Mouse (Mus musculus): ENCODE measurements around the gene Ephb1. TPM values are rescaled to one million over a fixed set of nuclear protein-coding genes. Genes with fewer than 3 reads are reported as not detected.

The Ephb1 gene
- polyA plus RNA-seq, 1 experiment from 2014 or later = 41.2 TPM

DNA sequence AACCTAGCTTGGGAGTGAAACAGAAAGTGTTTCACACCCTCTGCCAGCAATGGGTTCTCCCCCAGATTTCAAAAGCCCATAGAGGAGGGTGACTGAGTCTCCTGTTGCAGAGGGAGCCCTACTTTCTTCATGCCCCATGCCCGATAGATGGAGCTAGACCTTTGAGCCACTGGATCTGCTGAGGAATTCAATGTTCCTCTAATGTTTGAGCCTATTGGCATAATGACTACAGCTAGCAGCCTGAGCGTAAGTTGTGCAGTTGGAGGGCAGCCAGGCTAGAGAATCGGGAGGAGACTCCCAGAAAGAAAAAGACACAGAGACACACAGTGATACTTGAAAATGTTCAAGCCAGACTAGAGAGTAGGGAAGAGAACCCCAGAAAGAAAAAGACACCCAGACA, 246.5 kb downstream of the Ephb1 start:
- no peak overlapping the region; the same call in 1 of the 2 replicates for H3K27ac ChIP-seq (ENCODE audit: low read depth, low read length)
- no peaks in the 10 kb centered on the region for H3K27me3 ChIP-seq (replicated peaks; ENCODE audit: control insufficient read depth, insufficient read depth, low read length)
- H3K36me3 ChIP-seq (ENCODE audit: control insufficient read depth, insufficient read depth, low read length) = no peaks in the 10 kb centered on the region
- no peaks in the 10 kb centered on the region for H3K9me3 ChIP-seq (ENCODE audit: control insufficient read depth, low read length)
- peaks cover 12% of the 10 kb centered on the region for H3K4me1 ChIP-seq (ENCODE audit: control insufficient read depth, insufficient read depth, low read depth, low read length)
- whole genome bisulfite sequencing = 44% methylated on average over 3 of the region's 3 CpGs
- no peak overlapping the region for H3K4me3 ChIP-seq (ENCODE audit: low read length)
- H3K4me2 ChIP-seq (ENCODE audit: low read length) = no peak overlapping the region
- H3K9ac ChIP-seq (ENCODE audit: low read depth, low read length) = no peak overlapping the region
- ATAC-seq = peak; percentile 31; the same call in 1 of the 2 replicates

DNA sequence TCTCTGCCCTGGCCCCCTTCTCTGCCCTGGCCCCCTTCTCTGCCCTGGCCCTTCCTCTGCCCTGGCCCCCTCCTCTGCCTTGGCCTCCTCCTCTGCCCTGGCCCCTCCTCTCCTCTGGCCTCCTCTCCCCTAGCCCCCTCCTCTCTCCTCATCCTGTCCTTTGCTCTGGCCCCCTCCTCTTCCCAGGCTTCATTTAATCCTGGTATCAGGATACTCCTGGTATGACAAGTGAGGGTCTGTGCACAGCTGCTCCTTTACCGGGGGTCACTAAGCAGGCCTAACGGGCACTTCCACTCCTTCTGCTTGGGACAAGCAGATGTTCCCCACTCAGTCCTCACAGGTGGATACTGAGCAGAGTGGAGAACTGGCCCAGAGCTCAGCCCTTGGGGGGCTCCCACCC, 247.3 kb downstream of the Ephb1 start:
- Histone ChIP-seq H3K36me3 (ENCODE audit: control insufficient read depth, insufficient read depth, low read length) (no peaks in the 10 kb centered on the region), H3K4me1 (ENCODE audit: control insufficient read depth, insufficient read depth, low read depth, low read length) (peaks cover 12% of the 10 kb centered on the region), H3K27me3 (replicated peaks; ENCODE audit: control insufficient read depth, insufficient read depth, low read length) (no peaks in the 10 kb centered on the region), H3K4me2 (ENCODE audit: low read length) (no peak overlapping the region), H3K27ac (ENCODE audit: low read depth, low read length) (no peak overlapping the region), H3K4me3 (ENCODE audit: low read length) (no peak overlapping the region), H3K9me3 (ENCODE audit: control insufficient read depth, low read length) (no peaks in the 10 kb centered on the region), H3K9ac (ENCODE audit: low read depth, low read length) (no peak overlapping the region)
- ATAC-seq = peak; percentile 25
- WGBS = 48% methylated on average over 2 of the region's 2 CpGs

DNA sequence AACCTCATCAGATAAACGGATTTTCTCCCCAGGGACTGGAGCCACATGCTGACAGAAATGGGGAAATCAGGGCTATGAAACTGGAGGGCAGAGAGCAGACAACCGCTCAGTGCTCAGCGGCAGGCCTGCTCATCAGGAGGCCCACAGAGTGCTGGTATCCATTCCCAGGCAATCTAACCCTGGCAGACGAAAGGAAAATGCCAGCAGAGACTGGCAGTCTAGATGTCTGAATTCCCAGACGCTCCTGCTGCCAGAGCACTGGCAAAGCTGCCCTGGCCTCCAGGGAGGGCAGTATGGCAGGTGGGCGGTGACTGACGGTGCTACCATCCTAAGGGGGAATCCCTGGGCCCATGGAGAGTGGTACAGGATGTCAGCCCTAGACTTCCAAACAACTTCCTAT, 257.7 kb downstream of the Ephb1 start:
- H3K9me3 ChIP-seq (ENCODE audit: control insufficient read depth, low read length) = no peaks in the 10 kb centered on the region
- H3K4me1 ChIP-seq (ENCODE audit: control insufficient read depth, insufficient read depth, low read depth, low read length) = no peaks in the 10 kb centered on the region; the same call in 1 of the 2 replicates
- no peak overlapping the region for H3K4me2 ChIP-seq (ENCODE audit: low read length)
- no peak overlapping the region for H3K9ac ChIP-seq (ENCODE audit: low read depth, low read length)
- ATAC-seq = no peak
- no peaks in the 10 kb centered on the region for H3K27me3 ChIP-seq (replicated peaks; ENCODE audit: control insufficient read depth, insufficient read depth, low read length)
- H3K4me3 ChIP-seq (ENCODE audit: low read length) = no peak overlapping the region
- no peaks in the 10 kb centered on the region for H3K36me3 ChIP-seq (ENCODE audit: control insufficient read depth, insufficient read depth, low read length)
- no peak overlapping the region for H3K27ac ChIP-seq (ENCODE audit: low read depth, low read length)
- 26% methylated on average over 7 of the region's 7 CpGs for WGBS

DNA sequence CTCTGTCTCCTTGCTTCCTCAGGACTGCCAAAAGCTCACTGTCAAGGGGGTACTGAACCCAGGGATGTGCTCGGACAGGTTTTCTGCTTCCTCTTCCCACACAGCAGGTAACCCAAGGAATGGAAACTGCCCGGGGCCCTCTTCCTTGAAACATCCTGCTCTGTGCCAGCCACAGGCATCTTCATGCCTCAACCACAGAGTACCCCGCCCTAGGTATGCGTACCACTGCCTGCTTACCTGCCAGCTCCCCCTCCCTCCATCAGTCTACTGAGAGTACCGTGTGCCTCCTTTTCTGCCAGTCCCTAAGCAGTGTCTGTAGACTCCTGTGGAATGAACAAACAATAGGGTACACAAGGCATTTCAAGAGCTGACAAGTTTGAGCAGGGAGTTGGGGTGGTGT, 265.9 kb downstream of the Ephb1 start:
- ATAC-seq = no peak
- Histone ChIP-seq H3K36me3 (ENCODE audit: control insufficient read depth, insufficient read depth, low read length) (no peaks in the 10 kb centered on the region), H3K4me2 (ENCODE audit: low read length) (no peak overlapping the region), H3K9me3 (ENCODE audit: control insufficient read depth, low read length) (no peaks in the 10 kb centered on the region), H3K27ac (ENCODE audit: low read depth, low read length) (no peak overlapping the region), H3K27me3 (replicated peaks; ENCODE audit: control insufficient read depth, insufficient read depth, low read length) (no peaks in the 10 kb centered on the region), H3K4me3 (ENCODE audit: low read length) (no peak overlapping the region), H3K9ac (ENCODE audit: low read depth, low read length) (no peak overlapping the region), H3K4me1 (ENCODE audit: control insufficient read depth, insufficient read depth, low read depth, low read length) (no peaks in the 10 kb centered on the region)
- 87% methylated on average over 5 of the region's 5 CpGs for WGBS

DNA sequence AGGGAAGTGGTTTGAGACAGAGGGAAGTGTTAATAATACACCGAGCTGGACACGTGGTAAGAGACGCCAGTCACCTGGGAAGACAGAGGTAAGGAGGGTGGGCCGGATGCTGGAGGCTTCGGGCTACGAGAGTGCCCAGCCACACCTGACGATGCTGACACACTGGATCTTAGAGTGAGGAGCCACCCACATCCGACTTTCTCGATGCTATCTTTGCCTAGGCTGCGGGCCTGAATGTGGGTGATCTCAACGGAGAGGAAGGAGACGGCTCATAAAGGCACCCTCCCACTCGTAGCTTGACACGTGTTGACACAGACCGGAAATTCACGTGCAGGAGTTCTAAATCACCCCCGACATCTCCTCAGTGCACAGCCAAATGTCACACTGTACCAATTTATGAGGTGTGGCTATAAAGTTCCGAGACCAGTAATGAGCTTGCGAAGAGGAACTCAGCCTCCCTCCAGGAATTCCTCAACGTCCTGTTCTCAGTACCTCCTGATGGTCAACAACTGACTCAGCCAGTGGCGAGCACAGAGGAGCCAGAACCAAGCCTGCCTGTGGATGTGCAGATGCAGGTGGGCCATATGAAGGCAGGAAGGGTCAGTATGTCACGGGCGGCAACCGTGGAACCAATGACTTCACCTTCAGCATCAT, 268.3 kb downstream of the Ephb1 start:
- H3K36me3 ChIP-seq (ENCODE audit: control insufficient read depth, insufficient read depth, low read length) = no peaks in the 10 kb centered on the region
- no peaks in the 10 kb centered on the region for H3K9me3 ChIP-seq (ENCODE audit: control insufficient read depth, low read length)
- no peak overlapping the region for H3K9ac ChIP-seq (ENCODE audit: low read depth, low read length)
- H3K27me3 ChIP-seq (replicated peaks; ENCODE audit: control insufficient read depth, insufficient read depth, low read length) = no peaks in the 10 kb centered on the region
- no peak overlapping the region for H3K4me2 ChIP-seq (ENCODE audit: low read length)
- H3K4me1 ChIP-seq (ENCODE audit: control insufficient read depth, insufficient read depth, low read depth, low read length) = no peaks in the 10 kb centered on the region
- 80% methylated on average over 24 of the region's 24 CpGs for WGBS
- H3K4me3 ChIP-seq (ENCODE audit: low read length) = no peak overlapping the region
- peak; percentile 20; the same call in 1 of the 2 replicates for ATAC-seq
- no peak overlapping the region for H3K27ac ChIP-seq (ENCODE audit: low read depth, low read length)

DNA sequence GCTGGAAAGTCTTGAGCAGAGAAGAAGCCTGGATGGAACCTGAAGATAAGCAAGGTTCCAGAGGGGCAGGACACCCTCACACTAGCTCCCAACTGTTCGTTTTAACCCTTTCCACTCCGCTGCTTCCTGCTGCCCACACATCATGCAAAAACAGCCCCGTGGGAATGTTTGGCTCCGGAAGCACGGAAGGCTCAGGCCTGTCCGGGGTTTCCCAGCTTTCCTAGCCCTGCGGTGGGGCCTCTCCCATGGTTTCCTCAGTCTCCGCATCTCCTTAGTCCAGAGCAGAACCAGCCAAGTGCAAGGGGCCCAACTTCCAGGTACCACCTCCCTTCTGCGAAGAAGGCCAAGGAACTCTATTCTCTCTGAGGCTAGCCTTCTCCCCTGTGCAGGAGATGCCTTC, 269.0 kb downstream of the Ephb1 start:
- ATAC-seq = no peak
- no peak overlapping the region for H3K4me3 ChIP-seq (ENCODE audit: low read length)
- 86% methylated on average over 9 of the region's 9 CpGs for WGBS
- H3K4me1 ChIP-seq (ENCODE audit: control insufficient read depth, insufficient read depth, low read depth, low read length) = no peaks in the 10 kb centered on the region; the same call in 1 of the 2 replicates
- no peaks in the 10 kb centered on the region for H3K36me3 ChIP-seq (ENCODE audit: control insufficient read depth, insufficient read depth, low read length)
- no peak overlapping the region for H3K27ac ChIP-seq (ENCODE audit: low read depth, low read length)
- H3K9ac ChIP-seq (ENCODE audit: low read depth, low read length) = no peak overlapping the region
- no peak overlapping the region for H3K4me2 ChIP-seq (ENCODE audit: low read length)
- H3K9me3 ChIP-seq (ENCODE audit: control insufficient read depth, low read length) = no peaks in the 10 kb centered on the region
- no peaks in the 10 kb centered on the region for H3K27me3 ChIP-seq (replicated peaks; ENCODE audit: control insufficient read depth, insufficient read depth, low read length)

DNA sequence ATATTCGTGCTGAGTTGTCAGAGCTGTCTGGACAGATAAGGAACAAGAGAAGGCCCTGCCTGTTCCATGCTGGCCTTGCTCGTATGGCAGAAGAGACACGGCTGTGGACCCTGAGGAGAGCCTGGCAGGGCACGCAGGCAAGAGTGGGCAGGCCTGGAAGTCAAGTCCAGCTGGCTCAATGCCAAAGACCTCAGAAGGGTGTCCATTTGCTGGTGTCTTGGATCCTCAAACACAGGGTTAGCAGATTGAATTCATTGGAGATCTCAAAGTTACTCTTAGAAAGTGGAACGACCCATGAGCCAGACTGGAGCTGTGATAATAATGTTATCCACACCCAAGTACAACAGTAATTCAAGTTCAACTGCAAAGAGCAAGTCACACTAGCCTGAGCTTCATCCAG, 273.6 kb downstream of the Ephb1 start:
- WGBS = 62% methylated on average over 5 of the region's 5 CpGs
- H3K27me3 ChIP-seq (replicated peaks; ENCODE audit: control insufficient read depth, insufficient read depth, low read length) = no peaks in the 10 kb centered on the region
- no peak for ATAC-seq
- H3K36me3 ChIP-seq (ENCODE audit: control insufficient read depth, insufficient read depth, low read length) = no peaks in the 10 kb centered on the region
- H3K4me2 ChIP-seq (ENCODE audit: low read length) = no peak overlapping the region
- no peaks in the 10 kb centered on the region for H3K9me3 ChIP-seq (ENCODE audit: control insufficient read depth, low read length)
- H3K4me3 ChIP-seq (ENCODE audit: low read length) = no peak overlapping the region
- H3K9ac ChIP-seq (ENCODE audit: low read depth, low read length) = no peak overlapping the region
- peaks cover 2% of the 10 kb centered on the region; the same call in 1 of the 2 replicates for H3K4me1 ChIP-seq (ENCODE audit: control insufficient read depth, insufficient read depth, low read depth, low read length)
- H3K27ac ChIP-seq (ENCODE audit: low read depth, low read length) = no peak overlapping the region

DNA sequence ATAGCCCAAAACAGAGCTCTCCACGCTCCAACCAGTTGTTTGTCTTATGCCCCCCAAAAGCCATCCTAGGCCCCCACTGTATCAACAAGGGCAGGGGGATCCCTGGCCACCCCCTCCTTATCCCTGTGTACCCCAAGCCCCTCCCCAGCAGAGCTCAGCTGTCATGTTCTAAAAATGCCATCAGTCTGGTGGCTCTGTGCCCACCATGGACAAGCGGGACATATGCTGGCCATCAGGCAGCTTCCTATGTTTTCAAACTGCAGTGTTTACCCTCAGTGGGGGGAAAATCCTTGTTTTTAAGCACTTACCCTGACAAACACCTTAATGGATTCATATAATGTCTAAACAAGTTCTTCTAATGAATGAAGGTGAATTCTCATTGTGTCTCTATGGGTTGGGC, 275.3 kb downstream of the Ephb1 start:
- no peak overlapping the region for H3K9ac ChIP-seq (ENCODE audit: low read depth, low read length)
- H3K27ac ChIP-seq (ENCODE audit: low read depth, low read length) = no peak overlapping the region
- peaks cover 2% of the 10 kb centered on the region; the same call in 1 of the 2 replicates for H3K4me1 ChIP-seq (ENCODE audit: control insufficient read depth, insufficient read depth, low read depth, low read length)
- H3K36me3 ChIP-seq (ENCODE audit: control insufficient read depth, insufficient read depth, low read length) = no peaks in the 10 kb centered on the region
- ATAC-seq = no peak
- H3K27me3 ChIP-seq (replicated peaks; ENCODE audit: control insufficient read depth, insufficient read depth, low read length) = no peaks in the 10 kb centered on the region
- no peak overlapping the region for H3K4me2 ChIP-seq (ENCODE audit: low read length)
- 79% methylated on average over 2 of the region's 2 CpGs for WGBS
- H3K4me3 ChIP-seq (ENCODE audit: low read length) = no peak overlapping the region
- no peaks in the 10 kb centered on the region for H3K9me3 ChIP-seq (ENCODE audit: control insufficient read depth, low read length)

DNA sequence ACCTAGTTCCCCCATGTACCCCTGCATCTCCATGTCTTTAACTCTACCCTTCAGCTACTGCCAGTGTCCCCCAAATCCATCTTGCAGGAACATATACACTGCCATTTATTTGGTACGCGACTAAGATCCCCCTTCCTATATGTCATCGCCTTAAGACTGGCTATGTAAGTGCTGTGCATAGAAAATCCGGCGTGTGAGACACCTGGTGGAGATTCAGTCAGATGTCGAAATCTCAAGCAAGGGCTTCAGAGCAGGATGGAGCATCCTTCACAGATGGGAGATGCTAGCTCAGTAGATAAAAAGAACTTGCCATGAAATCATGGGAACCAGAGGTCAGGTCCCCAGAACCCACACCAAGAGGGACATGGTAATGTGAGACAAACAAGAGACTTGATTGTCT, 276.3 kb downstream of the Ephb1 start:
- WGBS = 86% methylated on average over 6 of the region's 6 CpGs
- Histone ChIP-seq H3K27me3 (replicated peaks; ENCODE audit: control insufficient read depth, insufficient read depth, low read length) (no peaks in the 10 kb centered on the region), H3K4me3 (ENCODE audit: low read length) (no peak overlapping the region), H3K4me1 (ENCODE audit: control insufficient read depth, insufficient read depth, low read depth, low read length) (peaks cover 2% of the 10 kb centered on the region; the same call in 1 of the 2 replicates), H3K9ac (ENCODE audit: low read depth, low read length) (no peak overlapping the region), H3K27ac (ENCODE audit: low read depth, low read length) (no peak overlapping the region), H3K4me2 (ENCODE audit: low read length) (no peak overlapping the region), H3K36me3 (ENCODE audit: control insufficient read depth, insufficient read depth, low read length) (no peaks in the 10 kb centered on the region), H3K9me3 (ENCODE audit: control insufficient read depth, low read length) (no peaks in the 10 kb centered on the region)
- ATAC-seq = no peak
